Mouse (Mus musculus): ENCODE measurements around the gene Mme. TPM values are rescaled to one million over a fixed set of nuclear protein-coding genes. Genes with fewer than 3 reads are reported as not detected.
A peak's percentile ranks its signal among the peaks of the same experiment; 100 is the strongest.

The Mme gene
- 10 to 100 TPM in 3 of 4 experiments, 1 to 10 TPM in 1; 8.4 to 42.9 (median 28.9) TPM for total RNA-seq (2022)

DNA sequence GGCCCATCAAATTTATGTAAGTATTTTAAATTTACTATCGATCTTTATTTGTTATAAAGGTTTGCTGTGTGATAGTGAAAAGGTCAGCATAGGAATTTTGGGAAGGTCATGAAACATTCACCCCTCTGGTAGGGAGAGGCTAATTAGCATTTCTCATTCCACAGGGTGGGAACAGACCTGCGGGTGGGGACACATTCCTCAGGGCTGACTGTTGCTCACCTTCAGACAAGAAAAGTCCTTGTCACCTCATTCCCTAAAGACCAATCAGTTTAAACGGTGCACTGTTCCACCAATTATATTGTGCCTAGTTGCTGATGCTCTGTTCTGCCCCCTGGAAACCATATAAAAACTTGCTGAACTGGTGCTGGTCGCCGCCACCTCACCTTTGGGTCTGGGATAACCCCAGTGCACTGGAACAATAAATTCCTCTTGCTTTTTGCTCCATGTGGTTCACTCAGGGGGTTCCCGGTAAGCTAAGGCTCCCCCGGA is at the start of gene Mme:
TSS of gene Mme (plus strand) at position 439 of the 489 bp plus-strand sequence.
- no peak for DNase-seq

- no peak for DNase-seq
These were observed 44.8 kb upstream of the Mme start for GRCm38 (mm10) chr3:63196565-63196964.

DNA sequence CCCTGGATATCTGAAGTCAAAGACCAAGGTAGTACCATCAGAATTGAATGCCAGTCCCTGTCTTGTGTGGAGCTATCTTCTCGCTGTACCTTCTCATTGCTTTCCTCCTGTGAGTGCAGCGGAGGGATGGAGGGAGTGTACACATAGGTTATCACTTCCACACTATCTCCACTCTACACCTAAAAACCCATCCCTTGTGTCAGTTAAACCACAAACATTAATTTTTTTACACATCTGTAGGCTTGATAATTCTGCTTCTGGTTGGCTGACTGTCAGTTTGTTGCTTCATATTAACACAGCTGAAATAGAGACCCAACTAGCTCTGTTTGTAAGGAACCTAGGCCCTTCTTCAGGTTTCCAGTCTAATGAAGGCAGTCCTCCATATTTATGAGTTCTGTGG is 43.3 kb upstream of the Mme start:
- no peak for DNase-seq

DNA sequence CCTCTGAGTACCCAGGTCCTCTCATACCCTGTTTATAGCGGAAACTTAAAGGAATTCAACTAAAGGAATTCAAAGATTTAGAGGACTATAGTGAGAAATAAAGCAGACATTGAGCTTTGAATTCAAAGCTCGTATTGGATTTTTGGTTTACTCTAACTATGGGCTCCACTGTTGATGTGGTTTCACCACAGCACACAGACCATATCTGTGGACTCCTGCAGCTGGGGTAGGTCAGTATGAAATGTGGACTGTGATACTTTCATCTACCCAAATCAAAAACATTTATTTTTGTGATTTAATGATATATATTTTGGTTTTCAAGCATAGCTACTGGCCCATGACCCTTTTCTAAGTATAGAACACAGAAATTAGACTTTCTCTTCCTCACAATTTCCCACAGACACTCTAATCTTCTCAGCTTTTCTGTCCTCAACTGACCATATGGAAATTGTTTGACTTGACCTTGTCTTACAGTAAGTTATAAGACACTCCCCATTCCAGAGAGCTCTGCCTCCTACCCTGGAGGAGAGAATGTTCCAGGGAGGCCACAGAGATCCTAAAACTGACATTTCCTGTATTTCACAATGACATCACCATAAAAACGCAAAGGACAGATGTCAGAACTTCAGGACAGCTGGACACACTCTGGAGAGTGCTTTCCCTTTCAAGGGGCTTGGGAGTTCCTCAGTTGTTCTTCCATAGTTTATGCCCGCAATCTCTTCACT is 19.3 kb upstream of the Mme start:
- no peak for DNase-seq

DNA sequence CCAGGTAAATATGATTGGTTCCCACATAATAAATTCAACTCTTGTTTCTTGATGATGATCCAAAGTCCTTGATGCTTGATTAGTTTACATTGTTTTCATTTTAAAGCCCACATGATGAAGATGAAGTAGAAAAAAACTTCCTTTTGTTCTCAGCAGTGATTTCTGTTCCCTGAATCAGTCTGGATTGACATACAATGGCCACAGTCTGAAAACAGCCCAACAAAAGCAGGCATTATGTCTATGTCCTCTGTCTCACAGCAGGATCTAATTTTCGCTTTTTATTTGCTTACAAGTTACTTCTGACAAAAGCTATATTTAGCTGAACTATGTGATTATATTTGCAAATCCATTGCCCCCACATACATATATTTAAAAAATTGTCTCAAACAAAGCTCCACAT is 17.7 kb upstream of the Mme start:
- DNase-seq: no peak

- DNase-seq: no peak
These were observed 5.4 kb upstream of the Mme start for GRCm38 (mm10) chr3:63235957-63236356.

DNA sequence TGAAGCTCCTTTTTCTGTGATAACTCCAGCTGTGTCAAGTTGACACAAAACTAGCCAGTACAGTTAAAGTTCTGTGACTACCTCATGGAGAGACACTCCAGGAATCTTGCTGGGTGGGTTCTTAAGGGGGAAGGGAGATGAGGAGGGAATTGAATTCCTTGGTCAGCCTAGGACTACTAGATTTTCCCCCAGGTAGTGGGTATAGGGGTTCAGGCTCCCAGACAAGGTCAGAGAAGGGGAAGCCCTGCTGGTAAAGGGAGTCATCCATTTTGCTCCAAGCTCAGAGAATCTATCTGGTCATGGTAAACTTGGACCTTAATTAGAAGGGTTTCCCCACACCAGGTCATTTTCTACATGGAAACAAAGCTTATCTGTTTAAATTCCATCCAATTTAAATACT is 2.4 kb downstream of the Mme start:
- no peak for DNase-seq

DNA sequence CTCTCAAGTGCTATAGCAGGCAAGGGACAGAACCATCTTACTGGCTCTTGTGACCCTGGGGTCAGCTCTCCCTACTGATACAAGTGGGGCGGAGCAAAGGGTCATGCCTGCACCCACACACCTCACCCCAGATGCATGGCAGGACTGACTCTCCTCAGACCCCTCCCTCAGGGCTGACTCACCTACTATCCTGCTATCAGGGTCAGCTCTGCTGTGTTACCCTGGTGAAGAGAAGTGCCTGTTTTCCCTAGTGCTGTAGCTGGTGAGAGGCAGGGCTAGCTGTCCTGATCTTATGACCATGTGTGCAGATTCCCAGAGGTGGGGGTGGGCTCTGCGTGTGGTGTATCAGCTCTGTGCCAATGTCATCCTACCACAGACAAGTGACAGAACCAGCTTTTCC is 30.8 kb downstream of the Mme start:
- no peak for DNase-seq

DNA sequence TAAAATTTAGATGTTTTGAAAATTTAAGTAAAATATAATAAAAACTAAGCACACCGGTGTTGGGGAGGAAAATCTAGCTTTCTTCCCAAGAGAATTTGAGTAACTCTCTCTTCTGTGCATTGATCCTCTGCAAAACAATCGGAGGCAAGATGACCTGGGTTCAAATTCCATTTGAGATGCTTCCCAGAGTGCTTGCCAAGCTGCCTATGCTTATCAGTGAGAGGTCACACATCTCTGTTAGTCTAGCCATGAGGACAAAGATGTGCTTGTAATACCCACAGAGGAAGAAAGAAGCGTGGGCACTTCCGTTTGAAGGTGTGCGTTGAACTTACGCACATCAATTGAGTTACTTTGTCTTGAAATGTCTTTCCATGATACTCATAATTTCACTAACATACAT is 53.0 kb downstream of the Mme start:
- no peak for DNase-seq

DNA sequence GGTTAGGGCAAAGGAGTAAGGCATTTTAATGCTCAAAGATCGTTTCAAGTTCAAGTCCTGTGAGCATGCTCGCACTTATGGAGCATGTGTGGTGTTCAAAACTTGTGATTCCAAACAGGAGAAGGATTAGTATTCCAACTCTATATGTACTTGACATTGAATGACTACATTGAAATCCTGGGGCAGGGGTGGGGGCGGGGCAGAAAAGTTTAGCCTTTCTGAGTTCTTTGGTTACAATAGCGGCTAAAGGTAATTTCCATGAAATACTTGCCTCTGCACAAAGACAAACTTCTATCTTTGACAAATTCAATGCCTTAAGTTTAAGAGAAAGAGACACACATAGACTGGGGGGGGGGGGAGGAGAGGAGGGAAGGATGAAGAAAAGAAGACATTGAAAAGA is 53.5 kb downstream of the Mme start:
- DNase-seq: no peak

GRCm38 (mm10) chr3:63295237-63295636 is 53.9 kb downstream of the Mme start:
- peak; percentile 8 for DNase-seq

- DNase-seq: peak; percentile 19
These were observed 54.4 kb downstream of the Mme start for GRCm38 (mm10) chr3:63295657-63296231.

- DNase-seq: no peak
These were observed 55.1 kb downstream of the Mme start for GRCm38 (mm10) chr3:63296411-63296810.

DNA sequence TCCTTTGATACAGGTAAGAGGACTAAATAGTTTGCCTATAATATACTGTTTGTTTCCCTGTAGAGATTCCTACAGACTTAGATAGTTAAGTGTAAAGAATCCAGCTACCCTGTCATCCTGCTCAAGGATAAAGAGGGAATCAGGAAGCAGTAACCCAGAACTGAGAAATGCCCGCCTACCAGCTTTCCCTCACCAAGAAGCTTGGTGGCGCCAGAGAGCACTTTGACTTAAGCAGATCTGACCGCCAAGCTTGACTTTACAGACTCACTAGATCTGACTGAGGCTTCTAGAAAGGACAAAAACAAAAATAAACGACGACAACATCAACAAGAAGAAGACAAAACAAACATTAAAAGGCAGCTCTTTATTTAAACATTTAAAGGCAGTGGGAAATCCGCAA is 56.5 kb downstream of the Mme start:
- DNase-seq: peak; percentile 53

DNA sequence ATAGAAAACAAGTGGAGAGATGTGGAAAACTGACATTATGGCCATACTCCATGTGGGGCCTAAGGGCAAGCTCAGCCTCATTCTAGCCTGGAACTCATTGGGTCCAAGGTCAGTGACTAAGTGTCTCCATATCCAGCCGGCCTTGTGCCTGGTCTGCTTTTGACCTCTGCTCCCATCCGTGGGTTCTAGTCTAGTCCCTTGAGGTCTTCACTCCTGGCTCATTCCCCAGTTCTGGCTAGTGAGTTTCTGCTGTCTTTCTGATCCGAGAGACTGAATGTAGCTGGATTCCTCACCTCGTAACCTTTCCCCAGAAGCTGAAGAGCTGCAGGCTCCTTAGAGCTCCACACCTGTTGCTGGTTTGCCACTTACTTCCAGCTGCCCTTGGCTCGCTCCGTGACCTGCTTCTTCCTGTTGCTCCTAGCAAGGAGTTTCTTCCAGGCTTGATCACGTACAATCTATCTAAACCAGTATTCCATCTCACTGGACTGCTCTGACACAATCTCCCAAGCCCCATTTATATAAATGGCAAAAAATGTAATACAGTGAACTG is 73.9 kb downstream of the Mme start:
- no peak for DNase-seq

GRCm38 (mm10) chr3:63317496-63317895 is 76.2 kb downstream of the Mme start:
- DNase-seq: no peak

- no peak for DNase-seq
These were observed 84.3 kb downstream of the Mme start for GRCm38 (mm10) chr3:63325615-63326014.

- no peak for DNase-seq
These were observed 98.8 kb downstream of the Mme start for GRCm38 (mm10) chr3:63340110-63340509.

DNA sequence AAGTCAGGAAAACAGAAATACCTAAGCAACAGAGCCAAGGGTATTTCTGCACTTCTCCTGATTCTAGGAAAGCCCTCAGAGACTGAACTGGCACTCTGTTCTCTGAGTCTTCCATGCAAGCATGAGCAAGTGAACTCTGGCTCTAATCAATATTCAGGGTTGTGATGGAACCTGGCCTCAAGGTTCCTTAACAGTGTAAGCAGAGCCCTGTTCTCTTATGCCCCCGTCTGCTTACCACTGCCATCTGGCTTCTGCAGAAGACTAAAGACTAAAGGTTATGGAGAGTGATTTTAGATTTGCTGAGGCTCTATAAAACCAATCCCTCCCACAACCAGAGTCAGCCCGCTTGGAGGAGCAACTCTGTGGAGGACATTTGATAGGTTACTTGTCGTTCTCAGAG is 99.2 kb downstream of the Mme start:
- no peak for DNase-seq

DNA sequence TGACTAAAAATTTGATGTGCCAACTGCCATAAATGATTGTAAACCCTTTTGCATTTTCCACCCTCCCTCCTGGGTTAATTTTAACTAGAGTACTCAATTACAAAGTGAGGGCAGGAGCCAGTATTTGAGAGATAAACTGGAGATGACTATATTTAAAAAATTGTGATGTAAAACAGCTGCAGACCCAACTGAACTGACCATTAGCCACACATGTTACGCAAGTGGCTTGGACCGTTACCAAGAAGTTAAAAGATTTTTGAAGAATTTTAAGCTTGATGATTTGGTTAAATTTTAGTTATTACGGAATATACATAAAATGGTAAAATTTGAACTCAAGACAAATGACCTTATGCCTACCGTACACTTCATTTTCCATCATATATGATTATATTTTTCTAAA is 100.1 kb downstream of the Mme start:
- no peak for DNase-seq

- no peak for DNase-seq
These were observed 103.7 kb downstream of the Mme start for GRCm38 (mm10) chr3:63344998-63345397.

- no peak for DNase-seq
These were observed 107.6 kb downstream of the Mme start for GRCm38 (mm10) chr3:63348893-63349426.

- DNase-seq: no peak
These were observed 108.9 kb downstream of the Mme start for GRCm38 (mm10) chr3:63350242-63350641.

DNA sequence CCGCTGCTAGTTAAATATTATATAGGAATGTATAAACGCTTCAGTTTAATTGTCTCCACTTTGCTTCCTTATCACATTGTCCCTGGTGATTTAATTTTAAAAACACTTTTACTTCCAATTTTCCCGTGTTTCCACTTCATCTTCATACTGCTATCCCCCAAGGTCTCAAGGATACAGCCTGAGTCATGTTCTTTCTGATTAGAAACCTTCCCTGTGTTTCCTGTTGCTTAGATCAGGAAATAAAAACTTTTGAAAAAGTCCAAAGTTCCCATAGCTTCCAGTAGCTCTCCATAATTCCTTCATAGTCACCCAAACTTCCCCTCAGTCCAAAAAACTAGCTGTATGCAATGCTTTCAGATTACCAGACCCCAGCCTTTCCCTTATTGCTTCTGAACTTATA is 109.4 kb downstream of the Mme start:
- no peak for DNase-seq

Data from adrenal gland, adult 8-10 months (tissue).